Mouse (Mus musculus) heart, adult 9 months (tissue): ENCODE measurements around the gene Zfp184.

Source experiments
- DNase-seq, 2 experiments: peaks; one replicate each; pipeline ENCODE4 v3.0.0; 2022; ENCODE audit warnings: low spot score in 2 of 2

Gene Zfp184

DNA sequence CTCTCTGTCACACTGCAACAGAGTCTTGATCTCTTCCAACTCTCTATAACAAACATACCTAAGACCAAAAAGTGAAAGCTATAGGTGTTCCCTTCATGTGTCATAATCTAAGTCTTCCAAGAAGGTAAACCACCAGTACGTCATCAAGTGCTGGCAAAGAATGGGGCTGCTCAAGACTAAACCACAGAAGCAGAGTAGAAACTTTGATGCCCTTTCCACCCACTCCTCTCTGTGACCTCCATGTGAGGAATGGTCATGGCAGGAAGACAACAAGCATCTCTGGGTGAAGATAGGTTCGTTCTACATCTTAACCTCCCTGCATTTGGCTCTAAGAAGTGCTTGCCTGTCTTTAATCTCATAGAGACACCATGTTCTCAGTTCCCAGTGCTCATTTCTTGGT, 39.6 kb downstream of the Zfp184 start:
- DNase-seq = no peak

DNA sequence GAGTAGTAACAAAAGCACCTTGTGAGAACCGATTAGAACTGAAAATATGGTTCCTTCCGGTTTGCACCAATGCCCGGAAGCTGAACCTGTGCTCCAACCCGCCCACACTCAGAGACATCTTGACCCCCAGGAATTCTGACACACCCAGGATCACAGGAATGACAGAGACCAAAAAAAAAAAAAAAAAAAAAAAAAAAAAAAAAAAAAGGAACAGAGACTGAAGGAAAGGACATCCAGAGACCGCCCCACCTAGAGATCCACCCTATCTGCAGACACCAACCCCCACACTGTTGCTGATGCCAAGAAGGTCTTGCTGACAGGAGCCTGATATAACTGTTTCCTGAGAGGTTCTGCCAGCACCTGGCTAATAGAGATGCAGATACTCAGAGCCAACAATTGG, 47.7 kb downstream of the Zfp184 start:
- DNase-seq = no peak

- peak in 1 of 2 experiments; percentile 29 for DNase-seq
These were observed 49.3 kb downstream of the Zfp184 start for GRCm38 (mm10) chr13:21993957-21994738.

GRCm38 (mm10) chr13:21994896-21995295, 50.0 kb downstream of the Zfp184 start:
- DNase-seq = no peak

DNA sequence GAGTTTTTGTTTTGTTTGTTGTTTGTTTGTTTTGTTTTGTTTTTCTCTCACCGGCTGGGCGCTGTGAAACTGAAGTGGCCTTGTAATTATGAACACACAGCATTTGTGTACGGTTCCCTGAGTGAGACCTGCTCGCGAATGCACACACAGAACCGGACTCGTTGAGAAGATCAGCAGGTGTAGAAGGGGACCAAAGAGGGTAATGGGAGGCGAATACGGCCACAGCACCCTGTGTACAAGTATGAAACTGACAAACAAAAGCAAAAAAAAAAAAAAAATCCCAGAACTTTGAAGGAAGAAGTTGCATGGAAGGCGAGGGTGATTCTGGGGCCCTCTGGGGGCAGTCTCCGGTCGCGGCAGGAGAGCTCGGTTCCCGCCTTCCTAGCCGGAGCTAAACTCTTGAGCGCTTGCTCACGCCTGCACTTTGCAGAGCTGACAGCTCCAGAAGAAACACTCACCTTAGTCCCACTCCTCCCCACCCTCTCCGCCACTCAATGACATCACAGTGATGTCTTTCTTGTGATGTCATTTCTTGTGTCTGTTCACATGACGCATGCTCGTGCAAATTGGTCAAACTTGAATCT, 50.5 kb downstream of the Zfp184 start:
- DNase-seq = no peak

DNA sequence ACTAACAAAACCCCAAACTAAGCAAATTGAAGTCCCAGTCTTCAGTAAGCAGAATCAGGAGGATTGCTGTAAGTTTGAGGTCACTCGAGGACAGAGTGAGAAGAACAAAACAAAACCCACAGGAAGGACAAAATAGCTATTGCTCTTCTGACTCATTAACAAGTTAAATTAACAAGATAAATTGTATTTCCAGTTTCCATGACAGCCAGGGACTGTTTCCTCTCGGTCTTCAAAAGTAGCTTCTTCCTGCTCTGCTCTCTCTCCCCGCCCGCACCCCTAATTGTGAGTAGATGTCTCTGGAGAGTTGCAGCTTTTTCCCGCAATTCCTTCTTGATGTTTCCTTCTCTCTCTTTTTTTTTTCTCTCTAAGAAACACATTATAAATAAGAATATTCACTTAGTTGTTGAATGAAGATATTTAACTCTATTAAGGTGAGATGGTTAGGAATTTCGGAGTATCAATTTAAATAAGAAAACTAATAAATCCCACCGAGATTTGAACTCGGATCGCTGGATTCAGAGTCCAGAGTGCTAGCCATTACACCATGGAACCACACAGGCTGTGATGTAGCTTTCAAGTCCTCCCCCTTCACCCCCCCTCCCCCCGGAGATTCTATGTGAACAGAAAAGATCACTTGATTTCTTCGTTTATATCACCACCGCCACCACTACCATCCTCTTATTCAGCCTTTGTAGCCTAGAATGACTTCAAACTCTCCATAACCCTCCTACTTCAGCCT, 51.4 kb downstream of the Zfp184 start:
- DNase-seq = no peak

DNA sequence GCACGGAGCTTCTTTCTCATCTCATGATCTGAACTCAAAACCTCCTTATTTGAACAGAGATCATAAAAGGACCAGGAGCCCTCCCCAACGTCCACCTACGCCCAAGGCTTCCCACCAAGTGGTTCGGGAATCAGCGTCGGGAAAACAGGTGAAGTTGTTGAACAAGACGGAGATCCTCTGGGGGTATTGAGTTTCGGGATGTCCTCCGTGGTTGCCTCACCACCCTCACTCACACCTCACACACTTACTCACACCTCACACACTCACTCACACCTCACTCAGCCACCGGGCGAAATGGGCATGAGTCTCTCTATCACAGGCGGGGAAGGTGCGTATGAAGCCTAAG, 51.9 kb downstream of the Zfp184 start:
- DNase-seq = no peak

GRCm38 (mm10) chr13:21997201-21997820, 52.4 kb downstream of the Zfp184 start:
- DNase-seq = no peak

- no peak for DNase-seq
These were observed 52.9 kb downstream of the Zfp184 start for GRCm38 (mm10) chr13:21997821-21998220.

DNA sequence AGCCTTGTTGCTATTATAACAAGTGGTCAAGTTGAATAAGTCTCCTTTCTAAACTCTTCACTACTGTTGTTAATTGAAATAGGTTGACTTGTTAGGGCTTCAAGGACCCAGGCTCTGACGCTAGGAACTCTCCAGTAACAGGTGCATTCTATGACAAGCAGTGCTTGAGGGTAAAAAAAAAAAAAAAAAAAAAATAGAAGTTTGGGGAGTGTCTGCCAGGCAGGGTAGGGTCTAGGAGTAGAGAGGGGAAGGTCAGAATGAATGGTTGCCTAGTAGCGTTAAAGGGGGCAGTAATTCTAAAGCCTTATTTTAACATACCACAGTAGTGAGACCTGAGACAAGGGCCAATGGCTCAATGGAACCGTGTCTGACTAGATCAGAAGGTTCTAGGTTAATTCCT, 53.5 kb downstream of the Zfp184 start:
- DNase-seq = no peak

DNA sequence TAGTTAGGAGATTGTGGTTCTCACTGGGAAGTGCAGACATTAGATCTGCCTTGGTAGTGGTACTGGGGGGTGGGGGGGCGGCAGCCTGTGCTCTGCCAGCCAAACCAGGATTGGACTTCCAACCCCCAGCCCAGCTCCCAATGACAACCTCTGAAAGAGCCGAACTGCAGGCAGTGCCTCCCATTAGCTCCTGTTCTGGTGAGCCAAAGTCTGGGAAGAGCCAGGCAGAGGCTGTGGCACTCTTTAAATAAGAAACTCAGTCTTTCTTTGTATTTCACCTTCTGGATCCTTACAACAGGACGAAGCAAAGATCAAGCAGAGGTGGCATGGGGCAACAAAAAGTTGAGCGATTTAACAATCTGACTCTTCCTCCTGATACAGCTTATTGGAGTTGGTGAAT, 54.3 kb downstream of the Zfp184 start:
- no peak for DNase-seq

DNA sequence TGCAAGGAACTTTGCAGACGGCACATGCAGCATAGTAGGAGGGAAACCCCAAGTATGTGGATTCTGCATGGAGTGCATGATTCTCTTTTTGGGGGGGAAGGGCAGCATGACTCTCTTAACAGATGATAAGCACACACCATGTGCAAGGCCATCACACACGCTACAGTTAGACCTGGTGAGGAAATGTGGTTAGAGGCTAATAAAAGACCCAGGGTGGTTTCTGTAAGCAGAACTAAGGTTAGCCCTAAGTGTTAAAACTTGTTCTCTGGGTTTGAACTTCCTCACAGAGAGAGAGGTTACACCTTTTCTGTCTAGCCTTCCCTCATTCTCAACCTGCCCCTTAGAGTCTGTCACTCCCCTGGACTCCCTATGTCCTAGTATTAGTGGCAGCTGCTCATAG, 56.5 kb downstream of the Zfp184 start:
- no peak for DNase-seq

DNA sequence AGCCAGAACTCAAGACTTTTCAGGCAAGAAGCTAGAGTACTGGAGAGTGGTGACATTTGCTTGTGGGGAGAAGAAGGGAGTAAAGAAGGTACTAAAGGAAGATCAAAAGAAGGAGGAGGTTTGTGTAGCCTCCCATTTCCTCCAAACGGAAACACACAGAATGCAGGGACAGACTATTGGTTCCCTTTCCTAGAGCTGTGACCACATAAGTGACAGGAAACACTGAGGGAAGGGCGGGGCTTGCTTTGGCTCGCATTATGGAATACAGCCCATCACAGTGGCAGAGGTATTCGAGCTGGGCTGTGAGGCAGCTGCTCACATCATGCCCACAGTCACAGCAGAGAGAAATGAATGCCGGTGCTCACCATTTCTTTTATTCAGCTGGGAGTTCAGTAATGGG, 56.9 kb downstream of the Zfp184 start:
- no peak for DNase-seq

GRCm38 (mm10) chr13:22005605-22006333, 60.9 kb downstream of the Zfp184 start:
- DNase-seq = no peak

GRCm38 (mm10) chr13:22006334-22007120, 61.6 kb downstream of the Zfp184 start:
- peak in 1 of 2 experiments; percentile 27 for DNase-seq

- DNase-seq = no peak
These were observed 62.2 kb downstream of the Zfp184 start for GRCm38 (mm10) chr13:22007121-22007510.

DNA sequence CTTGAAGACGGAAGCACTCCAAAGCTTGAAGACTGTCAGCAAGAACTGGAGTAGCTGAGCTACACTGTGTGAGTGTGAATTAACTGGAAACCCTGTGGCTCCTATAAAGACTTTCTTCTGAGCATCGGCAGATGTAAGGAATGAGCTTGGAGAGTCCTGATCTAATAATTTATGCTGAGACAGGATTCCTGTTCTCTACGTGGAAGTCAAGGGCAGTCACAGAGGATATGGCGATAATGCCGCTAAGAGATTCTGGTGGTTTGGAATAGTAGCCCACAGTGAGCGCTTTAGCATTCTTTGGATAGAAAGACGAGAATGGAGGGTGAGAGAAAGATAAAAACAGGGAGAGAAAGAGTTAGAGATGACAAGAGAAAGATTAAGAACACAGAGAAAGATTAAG, 63.0 kb downstream of the Zfp184 start:
- no peak for DNase-seq

GRCm38 (mm10) chr13:22008707-22009106, 63.8 kb downstream of the Zfp184 start:
- DNase-seq = no peak

- DNase-seq = no peak
These were observed 64.7 kb downstream of the Zfp184 start, which contains the start of gene Prss16 for GRCm38 (mm10) chr13:22009642-22010041. Gene Prss16, minus strand, starts transcription at chr13:22009742.
